Mouse (Mus musculus) kidney, adult 2 months (tissue): ENCODE measurements at regions not wholly inside any gene's neighbourhood (a gene's known extent, or its start where the extent isn't known, plus 50 kb on each side); places are given as distances from the start of the nearest gene placed in this dataset.

Source experiments
- CTCF ChIP-seq: fragments of 200-500 bp; conservative IDR thresholded peaks from 2 replicates; pipeline ENCODE4 v1.5.1; 2011; ENCODE audit warnings: low read depth, mild to moderate bottlenecking, control low read depth, low read length, moderate library complexity, mixed read lengths; ENCODE audit not compliant: insufficient read depth, insufficient read length
- POLR2A ChIP-seq: fragments of 200-500 bp; IDR thresholded peaks from one replicate; pipeline ENCODE4 v1.6.1; 2011; ENCODE audit warnings: low read depth, low read length, control low read depth

DNA sequence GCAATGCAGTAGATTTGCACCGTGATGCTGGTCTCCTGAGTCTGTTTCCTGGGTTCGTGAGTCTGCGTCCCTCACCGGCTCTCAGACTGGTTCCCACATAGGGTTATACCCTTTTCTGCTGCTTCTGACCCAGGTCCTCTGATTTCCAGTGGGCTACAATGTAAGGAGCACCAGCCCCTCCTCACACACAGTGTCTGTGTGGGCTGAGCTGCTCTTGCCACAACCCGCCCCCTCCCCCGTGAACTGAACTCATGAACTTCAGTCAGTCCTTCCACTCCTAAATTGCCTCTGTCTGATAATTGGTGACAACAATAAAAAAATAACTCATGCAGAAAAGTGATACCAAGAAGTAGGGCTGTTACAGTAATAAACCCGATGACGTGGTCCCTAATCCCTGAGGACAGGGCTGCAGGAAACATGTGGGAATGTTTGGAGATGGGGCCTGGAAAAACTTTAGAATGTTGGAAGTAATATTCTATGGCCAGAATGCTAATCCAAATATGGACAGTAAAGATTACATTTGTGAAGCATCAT is 54.2 kb upstream of the Ankfn1 start:
- no peak for TF ChIP-seq CTCF
- TF ChIP-seq POLR2A = no peak
